Mouse (Mus musculus): ENCODE results near the gene Clec9a.

DNA sequence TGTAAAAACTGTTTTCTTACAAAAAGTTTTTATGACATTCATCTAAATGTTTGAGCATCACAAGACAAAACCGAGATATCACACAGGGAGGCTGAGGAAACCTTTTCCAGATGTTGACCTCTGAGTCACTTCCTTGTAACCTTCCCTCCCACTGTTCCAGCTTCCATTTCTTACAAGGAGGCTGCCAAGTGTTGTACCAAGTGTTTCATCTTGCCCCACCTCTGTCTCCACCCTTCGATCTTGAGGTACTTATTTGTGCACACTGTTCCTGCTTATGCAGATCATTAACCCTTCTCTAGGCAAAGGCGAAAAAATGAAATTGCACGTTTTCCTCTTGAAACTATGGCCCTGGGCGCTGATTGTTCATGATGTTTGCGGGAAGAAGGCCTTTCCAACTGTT lies 41.1 kb downstream of the Clec9a start:
- TF ChIP-seq CTCF (IDR thresholded peaks at IDR 0.05; ENCODE audit: extremely low read depth, insufficient read depth, insufficient read length, insufficient replicate concordance) (no peak), POLR2A (IDR thresholded peaks at IDR 0.05; ENCODE audit: low read depth, low read length) (no peak)
